Mouse (Mus musculus) gonadal fat pad, adult 2 months (tissue): ENCODE data around the gene Csnk1e. TPM values are rescaled to one million over a fixed set of nuclear protein-coding genes. Genes with fewer than 3 reads are reported as not detected.

ENCODE experiments used
- DNase-seq: peaks from one replicate; pipeline ENCODE4 v3.0.0-alpha.2; 2012; ENCODE audit warnings: low read depth
- polyA plus RNA-seq: library from polyadenylated mRNA; depleted of rRNA; stranded (reverse); fragments of >200 nt; gene quantifications from 2 replicates; pipeline ENCODE4 v1.2.3, GENCODE M21; 2012

Gene Csnk1e
- polyA plus RNA-seq, 1 experiment = 77.4 TPM

DNA sequence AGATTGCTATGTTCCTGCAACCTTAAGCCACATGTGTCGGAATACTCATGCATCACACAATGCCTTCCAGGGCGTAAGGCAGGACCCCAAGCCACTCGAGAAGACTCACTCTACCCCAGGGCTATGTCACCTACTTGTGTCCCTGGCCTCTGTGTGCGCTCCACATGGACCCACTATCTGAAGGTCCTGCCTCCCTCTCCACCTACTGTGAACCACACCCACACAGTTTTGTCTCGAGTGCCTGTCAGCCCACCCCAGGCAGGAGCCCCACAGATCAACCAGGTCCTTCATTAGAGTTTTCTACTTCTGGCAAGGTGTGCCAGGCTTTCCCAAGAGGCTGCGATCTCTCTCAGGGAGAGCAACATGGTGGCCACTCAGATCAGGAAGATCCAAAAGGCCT lies 60.1 kb downstream of the Csnk1e start:
- DNase-seq = no peak

- no peak for DNase-seq
Observed at GRCm38 (mm10) chr15:79394842-79395241, 60.5 kb downstream of the Csnk1e start.

- DNase-seq = no peak
Observed at GRCm38 (mm10) chr15:79393101-79393500, 62.3 kb downstream of the Csnk1e start.

DNA sequence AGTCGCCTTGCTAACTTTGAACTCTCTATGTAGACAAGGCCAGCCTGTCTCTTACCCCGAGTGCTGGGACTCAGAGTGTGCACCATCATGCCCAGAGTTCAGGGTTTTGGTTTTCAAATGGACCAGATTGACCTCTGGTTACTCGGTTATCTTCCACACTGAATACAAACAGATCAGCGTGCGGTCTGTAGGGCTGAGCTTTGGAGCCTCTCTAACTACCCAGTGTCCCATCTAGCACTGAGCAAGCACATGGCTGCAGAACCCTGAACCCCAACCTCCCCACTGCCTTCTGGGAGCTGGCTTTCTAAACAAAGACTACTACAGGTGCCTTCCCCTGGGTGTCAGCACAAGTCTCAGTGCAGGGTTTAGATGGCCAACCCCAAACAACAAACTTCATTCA lies 62.8 kb downstream of the Csnk1e start:
- no peak for DNase-seq

GRCm38 (mm10) chr15:79391447-79392093 lies 63.8 kb downstream of the Csnk1e start:
- no peak for DNase-seq

GRCm38 (mm10) chr15:79390434-79390833 lies 64.9 kb downstream of the Csnk1e start:
- DNase-seq = no peak

GRCm38 (mm10) chr15:79388171-79388570 lies 67.2 kb downstream of the Csnk1e start:
- no peak for DNase-seq

- no peak for DNase-seq
Observed at GRCm38 (mm10) chr15:79387611-79388010, 67.8 kb downstream of the Csnk1e start.

DNA sequence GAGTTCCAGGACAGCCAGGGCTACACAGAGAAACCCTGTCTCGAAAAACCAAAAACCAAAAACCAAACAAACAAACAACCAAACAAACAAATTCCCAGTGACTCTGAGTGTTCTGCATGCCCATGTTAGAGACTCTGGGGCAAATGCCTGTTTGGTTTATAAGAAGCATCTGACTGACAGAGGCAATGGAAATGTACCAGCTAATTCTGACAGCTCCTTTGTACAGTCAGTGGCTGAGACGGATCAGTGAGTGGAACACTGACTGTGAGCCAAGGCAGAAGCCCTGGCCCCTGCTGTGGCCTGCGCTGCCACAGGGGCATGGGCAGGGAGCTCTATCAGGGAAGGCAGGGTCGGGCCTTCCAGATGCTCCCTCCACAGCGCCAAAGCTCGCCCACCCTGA lies 68.3 kb downstream of the Csnk1e start:
- DNase-seq = no peak

GRCm38 (mm10) chr15:79381644-79382043 lies 73.7 kb downstream of the Csnk1e start:
- DNase-seq = no peak

DNA sequence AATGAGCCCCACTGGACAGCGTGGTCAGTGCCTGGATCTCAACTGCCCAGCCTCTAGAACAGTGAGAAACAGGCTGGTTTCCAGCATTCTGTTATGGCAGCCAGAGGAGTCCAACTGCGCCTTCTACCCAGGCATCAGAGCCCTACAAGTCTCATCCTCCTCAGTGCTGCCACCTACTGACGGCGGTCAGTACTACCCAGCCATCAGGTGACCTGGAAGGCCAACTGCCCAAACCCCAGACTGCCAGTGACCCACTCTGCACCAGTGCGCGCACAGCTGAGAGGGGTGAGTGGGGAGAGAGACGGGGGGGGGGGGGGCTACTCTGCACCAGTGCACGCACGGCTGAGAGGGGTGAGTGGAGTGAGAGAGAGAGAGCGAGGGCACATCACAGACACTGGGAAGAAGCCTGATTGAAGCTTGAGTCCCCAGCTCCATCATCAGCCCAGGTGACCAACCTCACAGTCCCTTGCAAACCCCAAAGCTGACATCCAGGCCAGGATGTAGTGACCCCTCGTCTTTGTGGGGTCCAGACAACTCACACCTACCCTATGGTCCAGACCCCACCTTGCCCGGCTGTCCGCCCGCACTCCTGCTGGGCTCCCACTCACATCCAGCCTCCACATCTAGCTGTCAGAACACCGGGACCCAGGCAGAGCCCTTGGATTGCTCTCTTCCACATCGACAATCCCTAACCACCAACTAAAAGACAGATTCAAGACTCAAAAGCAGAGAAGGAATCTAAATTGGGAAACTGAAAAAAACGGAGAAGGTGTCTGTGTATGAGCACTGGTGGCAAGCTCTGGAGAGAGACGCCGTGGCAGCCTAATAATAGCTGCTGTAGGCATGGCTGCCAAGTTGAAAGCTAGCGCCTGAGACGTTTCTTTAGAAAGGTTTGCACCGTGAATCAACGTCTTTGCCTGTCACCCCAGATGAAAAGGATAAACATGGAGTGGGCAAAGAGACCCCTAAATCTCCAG lies 74.6 kb downstream of the Csnk1e start:
- DNase-seq = no peak

DNA sequence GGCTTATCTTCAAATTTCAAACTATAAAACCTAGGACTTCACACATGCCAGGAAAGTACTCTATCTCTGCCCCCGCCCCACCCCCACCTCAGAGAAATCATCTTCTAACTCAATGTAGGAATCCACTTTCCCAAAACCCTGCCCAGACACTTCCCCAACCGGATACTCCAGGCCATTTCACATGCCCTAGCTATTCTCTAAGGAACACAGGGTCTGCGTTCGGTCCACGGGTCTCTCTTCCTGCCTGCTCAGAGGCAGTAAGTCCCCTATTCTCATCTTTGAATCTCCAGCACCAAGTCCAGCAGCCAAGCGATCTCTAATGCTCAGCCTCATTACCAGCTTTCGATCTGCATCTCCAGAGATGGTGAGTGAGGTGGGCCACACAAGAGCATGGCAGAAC lies 75.7 kb downstream of the Csnk1e start:
- no peak for DNase-seq

DNA sequence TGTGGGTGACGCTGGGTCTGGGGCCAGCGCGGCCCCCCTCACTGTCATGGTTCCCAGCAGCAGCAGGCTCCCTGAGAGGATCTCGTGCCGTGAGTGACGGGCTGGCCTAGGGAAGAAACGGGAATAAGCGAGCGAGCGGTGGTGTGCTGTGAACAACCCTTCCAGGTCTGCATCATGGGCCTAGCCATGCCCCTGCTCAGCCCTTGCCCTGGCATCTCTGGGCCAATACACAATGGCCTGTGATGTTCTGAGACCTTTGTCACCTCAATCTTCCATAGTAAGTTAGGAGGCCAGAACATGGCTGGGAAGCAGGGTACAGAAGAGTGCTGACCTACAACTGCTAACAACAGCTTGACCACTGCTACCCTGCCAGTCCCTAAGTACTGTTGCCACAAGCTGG lies 76.8 kb downstream of the Csnk1e start:
- no peak for DNase-seq

DNA sequence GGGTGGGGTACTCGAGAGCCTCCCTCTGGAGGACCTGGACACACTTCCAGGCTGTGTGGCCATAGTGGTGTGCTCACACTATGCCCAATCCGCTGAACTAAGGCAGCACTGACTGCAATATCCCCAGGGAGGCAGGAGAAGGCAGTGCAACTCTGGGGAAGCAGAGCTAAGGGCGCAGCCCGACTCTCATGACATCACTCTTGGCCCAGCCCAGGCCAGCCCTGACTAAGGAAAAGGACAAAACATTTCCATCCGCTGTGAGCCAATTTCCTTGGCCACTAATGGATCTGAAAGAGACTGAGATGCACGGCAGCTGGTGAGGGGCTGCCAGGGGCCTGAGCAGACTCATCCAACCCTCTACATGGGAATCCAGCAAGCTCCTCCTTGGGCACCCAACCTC lies 77.7 kb downstream of the Csnk1e start:
- DNase-seq = no peak

DNA sequence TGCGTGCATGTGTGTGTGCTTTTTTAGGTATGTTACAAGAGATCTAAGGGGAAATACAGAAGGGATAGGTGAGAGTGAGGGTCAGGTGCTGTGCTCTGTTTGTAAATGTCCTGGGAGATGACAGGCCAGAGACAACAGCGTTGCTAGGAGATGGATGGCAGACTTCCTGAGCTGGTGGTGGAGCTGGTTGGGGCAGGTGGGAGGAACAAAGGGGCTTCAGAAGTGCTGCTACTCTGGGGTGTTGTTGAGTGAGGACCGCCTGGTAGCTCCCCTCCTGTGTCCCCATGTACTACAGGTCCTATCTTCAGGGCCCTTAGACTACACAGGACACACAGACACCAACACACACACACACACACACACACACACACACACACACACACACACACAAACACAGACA lies 80.6 kb downstream of the Csnk1e start:
- DNase-seq = no peak

- no peak for DNase-seq
Observed at GRCm38 (mm10) chr15:79370281-79370843, 85.0 kb downstream of the Csnk1e start.

GRCm38 (mm10) chr15:79369452-79370280 lies 85.7 kb downstream of the Csnk1e start:
- DNase-seq = no peak

- DNase-seq = no peak
Observed at GRCm38 (mm10) chr15:79368861-79369440, 86.4 kb downstream of the Csnk1e start.

- DNase-seq = no peak
Observed at GRCm38 (mm10) chr15:79368313-79368811, 87.0 kb downstream of the Csnk1e start.
